Mouse (Mus musculus) liver, adult 2 months (tissue): ENCODE data around the gene Rtkn2. TPM values are rescaled to one million over a fixed set of nuclear protein-coding genes. Genes with fewer than 3 reads are reported as not detected.

Experiments
- DNase-seq: peaks from one replicate; pipeline ENCODE4 v3.0.0-alpha.2; 2011; ENCODE audit warnings: low read depth, low spot score; ENCODE audit errors: extremely low read depth
- H3K27ac ChIP-seq: fragments of 200-500 bp; replicated peaks from 2 replicates; pipeline ENCODE4 v1.5.1; 2012; ENCODE audit warnings: low read depth, mild to moderate bottlenecking, control low read depth, inconsistent platforms, low read length; ENCODE audit not compliant: insufficient read depth
- H3K27me3 ChIP-seq: fragments of 200-500 bp; 2 replicates; pipeline ENCODE4 v1.6.1; 2012; ENCODE audit warnings: mild to moderate bottlenecking, moderate library complexity, low read length, inconsistent platforms; ENCODE audit not compliant: control insufficient read depth, insufficient read depth
- H3K36me3 ChIP-seq: fragments of 200-500 bp; 2 replicates; pipeline ENCODE4 v1.6.1; 2012; ENCODE audit warnings: low read length, inconsistent platforms; ENCODE audit not compliant: control insufficient read depth, insufficient read depth
- H3K4me1 ChIP-seq: fragments of 200-500 bp; 2 replicates; pipeline ENCODE4 v1.6.1; 2011; ENCODE audit warnings: low read length; ENCODE audit not compliant: control insufficient read depth, insufficient read depth
- H3K4me3 ChIP-seq: fragments of 200-500 bp; 2 replicates; pipeline ENCODE4 v1.5.1; 2011; ENCODE audit warnings: low read depth, mild to moderate bottlenecking, control low read depth, low read length, moderate library complexity; ENCODE audit not compliant: insufficient read depth
- H3K79me2 ChIP-seq: fragments of 200-500 bp; 2 replicates; pipeline ENCODE4 v1.6.1; 2012; ENCODE audit warnings: inconsistent platforms, mild to moderate bottlenecking, low read length, moderate library complexity; ENCODE audit not compliant: control insufficient read depth, insufficient read depth
- H3K9ac ChIP-seq: fragments of 200-500 bp; 2 replicates; pipeline ENCODE4 v1.6.1; 2012; ENCODE audit warnings: low read depth, mild to moderate bottlenecking, control low read depth, inconsistent platforms, low read length
- CTCF ChIP-seq: fragments of 200-500 bp; IDR thresholded peaks from 2 replicates; pipeline ENCODE4 v1.5.1; 2011; ENCODE audit warnings: low read depth, low read length, control low read depth
- POLR2A ChIP-seq: fragments of 200-500 bp; IDR thresholded peaks from 2 replicates; pipeline ENCODE4 v1.6.1; 2011; ENCODE audit warnings: low read length, control low read depth; ENCODE audit not compliant: insufficient read depth; ENCODE audit errors: extremely low read depth
- WGBS: fragments of 180-500 bp; shearing (Covaris S2); methylation state at CpG from one replicate; pipeline ENCODE4 v1.1.7; 2018; 5-methylcytosine and 5-hydroxymethylcytosine counted together
- polyA plus RNA-seq: library from polyadenylated mRNA; depleted of rRNA; stranded (reverse); fragments of >200 nt; gene quantifications from 2 replicates; pipeline ENCODE4 v1.2.3, GENCODE M21; 2012
- total RNA-seq: library from RNA; depleted of rRNA; stranded (reverse); fragments of >200 nt; gene quantifications from 2 replicates; pipeline ENCODE4 v1.2.3, GENCODE M21; 2014

Gene Rtkn2
- total and polyA plus RNA-seq, 2 experiments = 0.09 TPM; not detected in 1

DNA sequence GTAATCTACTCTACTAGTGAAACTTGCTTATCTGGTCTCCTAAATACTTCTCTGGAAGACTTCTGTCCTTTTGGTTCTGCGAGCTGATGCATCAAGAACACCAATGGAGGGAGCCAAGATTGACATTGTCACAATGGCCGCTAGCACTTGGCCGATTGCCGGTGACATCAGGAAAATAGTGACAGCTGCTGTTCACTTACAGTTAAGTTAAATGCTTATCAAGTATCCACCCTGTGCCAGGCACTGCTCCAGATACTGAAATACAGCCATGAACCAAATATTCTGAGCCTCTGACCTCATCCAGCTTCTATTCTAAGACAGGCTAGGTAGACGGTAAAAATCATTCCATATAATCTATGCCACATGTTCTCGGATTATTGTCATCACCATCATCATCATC, 123.2 kb downstream of the Rtkn2 start:
- DNase-seq = peak; percentile 21
- H3K36me3 ChIP-seq = peaks cover 86% of the 10 kb centered on the region
- H3K4me1 ChIP-seq = peaks cover 4% of the 10 kb centered on the region; the same call in 1 of the 2 replicates
- H3K4me3 ChIP-seq = no peak overlapping the region
- H3K27me3 ChIP-seq = no peaks in the 10 kb centered on the region
- TF ChIP-seq CTCF (no peak), POLR2A (no peak)
- no peak overlapping the region for H3K9ac ChIP-seq
- WGBS = 88% methylated on average over 6 of the region's 6 CpGs
- H3K27ac ChIP-seq = no peak overlapping the region
- H3K79me2 ChIP-seq = no peaks in the 10 kb centered on the region

DNA sequence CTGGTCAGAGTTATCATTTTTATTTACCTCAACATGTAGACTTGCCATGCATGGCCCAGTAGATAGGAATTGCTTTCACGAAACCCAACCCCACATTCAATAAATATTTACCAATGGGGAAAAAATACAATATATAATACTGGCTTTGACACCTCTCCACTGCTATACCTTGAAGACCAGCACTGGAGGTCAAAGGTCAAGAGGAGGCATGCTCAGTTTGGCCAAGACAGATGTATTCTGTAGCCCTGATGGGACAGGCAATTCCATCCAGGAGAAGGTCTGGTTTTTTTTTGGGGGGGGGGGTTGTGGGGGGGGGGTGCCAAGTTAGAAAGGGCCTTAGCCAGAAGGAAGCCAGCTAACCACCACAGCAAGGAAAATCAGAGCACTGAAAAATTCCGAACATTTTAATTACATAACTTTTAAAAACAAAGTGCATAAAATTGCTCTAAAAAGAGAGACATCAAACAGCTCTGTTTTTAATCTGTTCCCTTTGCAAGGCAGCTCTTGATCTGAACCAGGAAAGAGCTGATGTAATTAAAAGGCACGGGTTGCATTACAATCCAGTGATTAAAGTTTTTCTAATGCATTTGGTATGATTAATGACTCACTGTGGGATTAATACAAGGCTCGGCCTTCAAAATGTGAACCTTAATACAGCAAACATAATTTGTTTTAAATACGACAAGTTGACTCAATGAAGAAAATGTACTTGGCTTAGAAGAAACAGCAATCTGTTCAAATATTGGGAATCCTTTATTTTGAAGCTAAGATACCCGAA, 123.9 kb downstream of the Rtkn2 start:
- Histone ChIP-seq H3K36me3 (peaks cover 83% of the 10 kb centered on the region), H3K27me3 (no peaks in the 10 kb centered on the region), H3K4me3 (no peak overlapping the region), H3K27ac (no peak overlapping the region), H3K9ac (no peak overlapping the region), H3K4me1 (peaks cover 4% of the 10 kb centered on the region; the same call in 1 of the 2 replicates), H3K79me2 (no peaks in the 10 kb centered on the region)
- DNase-seq = peak; percentile 14
- 66% methylated on average over 6 of the region's 6 CpGs for WGBS
- TF ChIP-seq POLR2A (no peak), CTCF (no peak)

GRCm38 (mm10) chr10:68103988-68104387, 124.6 kb downstream of the Rtkn2 start:
- Histone ChIP-seq H3K4me3 (no peak overlapping the region), H3K9ac (no peak overlapping the region), H3K27ac (no peak overlapping the region; the same call in 1 of the 2 replicates), H3K36me3 (peaks cover 83% of the 10 kb centered on the region), H3K27me3 (no peaks in the 10 kb centered on the region), H3K79me2 (0 out of 2 replicates have a peak, but pooled peaks cover 4% of the 10 kb centered on the region), H3K4me1 (peaks cover 4% of the 10 kb centered on the region; the same call in 1 of the 2 replicates)
- no peak for DNase-seq
- TF ChIP-seq POLR2A (no peak), CTCF (no peak)
- 57% methylated on average over 5 of the region's 5 CpGs for WGBS

- TF ChIP-seq POLR2A (no peak), CTCF (no peak)
Measured at GRCm38 (mm10) chr10:68104481-68104880, 125.1 kb downstream of the Rtkn2 start.

GRCm38 (mm10) chr10:68104881-68105781, 125.8 kb downstream of the Rtkn2 start:
- Histone ChIP-seq H3K36me3 (peaks cover 85% of the 10 kb centered on the region), H3K4me1 (peaks cover 4% of the 10 kb centered on the region; the same call in 1 of the 2 replicates), H3K79me2 (peaks cover 9% of the 10 kb centered on the region; the same call in 1 of the 2 replicates), H3K27me3 (no peaks in the 10 kb centered on the region), H3K9ac (no peak overlapping the region), H3K4me3 (no peak overlapping the region), H3K27ac (no peak overlapping the region; the same call in 1 of the 2 replicates)
- WGBS = 63% methylated on average over 14 of the region's 14 CpGs
- no peak for TF ChIP-seq CTCF
- TF ChIP-seq POLR2A = no peak
- no peak for DNase-seq

More at GRCm38 (mm10) chr10:68104481-68104880, 125.1 kb downstream of the Rtkn2 start:
- Histone ChIP-seq H3K36me3 (peaks cover 84% of the 10 kb centered on the region), H3K27me3 (no peaks in the 10 kb centered on the region), H3K4me1 (peaks cover 4% of the 10 kb centered on the region; the same call in 1 of the 2 replicates), H3K79me2 (peaks cover 8% of the 10 kb centered on the region; the same call in 1 of the 2 replicates), H3K4me3 (no peak overlapping the region), H3K9ac (no peak overlapping the region), H3K27ac (0 out of 2 replicates have a peak overlapping the region, but pooled peaks have one; percentile 25)
- no peak for DNase-seq
- WGBS = 32% methylated on average over 2 of the region's 2 CpGs
